Mouse (Mus musculus) heart, postnatal 36 days (tissue): Measurements from ENCODE around the gene Emilin2. TPM values are rescaled to one million over a fixed set of nuclear protein-coding genes. Genes with fewer than 3 reads are reported as not detected.

Experiments used
- DNase-seq, 2 experiments: peaks; one replicate each; pipeline ENCODE4 v3.0.0; 2021 to 2022
- intact Hi-C: fragments of 180-260 bp; cut with DNase I; formaldehyde crosslinking; loops from one replicate; pipeline ENCODE4 v1.15.1; 2025
- total RNA-seq, 2 experiments: library from RNA; stranded (reverse); gene quantifications; 2 replicates each; pipeline ENCODE4 v1.2.3; 2021

Gene Emilin2
- total RNA-seq, 2 experiments from 2014 or later = 53.7 to 67.6 TPM

DNA sequence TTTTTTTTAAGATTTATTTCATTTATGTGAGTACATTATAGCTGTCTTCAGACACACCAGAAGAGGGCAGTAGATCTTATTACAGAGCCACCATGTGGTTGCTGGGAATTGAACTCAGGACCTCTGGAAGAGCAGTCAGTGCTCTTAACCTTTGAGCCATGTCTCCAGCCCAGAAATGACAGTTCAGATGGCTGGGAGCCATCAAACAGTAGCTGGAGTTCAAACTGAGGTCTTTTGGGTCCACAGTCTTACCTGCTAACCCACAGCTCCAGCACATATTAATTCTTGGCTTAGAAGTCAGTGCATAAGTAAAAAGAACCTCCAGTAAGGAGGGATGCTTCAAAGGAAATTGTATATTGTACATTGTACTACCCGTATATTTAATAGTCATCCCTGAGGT, 102.9 kb downstream of the Emilin2 start:
- intact Hi-C loops = no loop called here

DNA sequence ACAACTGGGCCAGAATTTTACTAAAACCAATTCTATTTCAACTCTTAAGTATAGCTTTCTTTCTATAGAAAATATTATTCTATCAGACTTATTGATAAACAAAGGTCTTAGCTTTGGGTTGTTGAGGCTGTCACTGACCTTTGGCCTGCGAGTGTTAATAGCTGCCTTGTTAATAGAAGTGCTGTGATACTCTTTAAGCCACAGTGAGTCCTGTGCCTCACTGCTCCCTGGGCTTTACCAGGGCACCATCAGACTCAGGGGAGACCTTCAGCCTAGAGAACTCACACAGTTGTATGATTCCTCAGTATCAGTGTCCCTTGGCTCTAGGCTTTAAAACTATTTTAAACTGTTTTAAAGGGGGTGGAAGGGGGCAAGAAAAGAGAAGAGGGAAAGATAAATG, 103.4 kb downstream of the Emilin2 start:
- no peak for DNase-seq
- intact Hi-C loops = no loop called here

More for the DNA sequence above, 102.9 kb downstream of the Emilin2 start:
- DNase-seq = no peak

DNA sequence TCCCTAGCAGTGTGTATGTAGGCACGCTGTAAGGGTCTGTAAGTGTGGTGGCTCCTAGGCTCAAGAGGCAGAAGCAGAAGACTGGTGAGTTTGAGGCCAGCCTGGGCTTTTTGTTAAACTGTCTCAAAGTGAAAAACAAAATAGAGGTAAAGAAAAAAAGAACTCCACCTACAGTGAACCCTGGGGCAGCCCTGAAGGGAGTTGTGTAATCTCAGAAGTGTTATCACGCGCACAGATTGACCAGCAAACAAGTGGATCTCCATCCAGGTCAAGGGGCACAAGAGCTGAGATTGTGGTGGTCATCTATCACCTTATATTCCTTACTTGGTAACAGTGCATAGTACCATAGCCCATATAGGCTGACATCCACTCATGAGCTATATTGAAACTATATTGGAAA, 104.5 kb downstream of the Emilin2 start:
- DNase-seq = no peak
- intact Hi-C loops = no loop called here

DNA sequence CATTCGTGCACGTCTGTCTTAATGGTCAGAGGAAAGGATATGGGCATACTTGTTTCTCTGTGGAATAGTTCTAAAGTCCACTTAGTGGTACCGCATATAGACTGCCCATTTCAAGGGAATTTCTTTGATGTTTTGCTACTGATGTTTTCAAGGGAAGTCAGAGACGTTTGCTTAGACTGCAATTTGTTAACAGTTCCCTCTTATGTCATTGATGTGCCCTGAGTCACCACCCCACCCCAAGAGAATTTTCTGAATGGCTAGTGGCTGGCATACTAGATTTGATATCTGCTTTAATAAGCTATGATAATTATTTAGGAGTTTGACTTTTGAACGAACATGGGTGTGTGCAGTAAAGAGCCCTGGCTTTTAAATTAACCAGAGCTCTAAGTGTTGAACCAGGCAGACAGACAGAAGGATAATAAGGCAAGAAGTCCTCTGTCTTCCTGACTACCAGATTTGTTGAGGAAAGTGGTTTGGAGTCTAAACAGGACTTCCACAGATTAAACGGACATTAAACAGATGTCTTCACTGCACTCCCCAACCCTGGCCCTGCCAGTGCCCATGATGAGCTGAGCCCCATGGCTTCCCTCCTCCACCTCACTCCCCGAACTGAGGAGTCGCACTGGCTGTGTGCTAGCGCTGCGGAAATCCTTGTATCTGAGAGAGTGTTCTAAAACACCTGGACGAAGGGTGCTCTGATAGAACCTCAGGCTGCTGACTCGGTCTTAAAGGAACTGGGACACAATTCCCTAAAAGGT, 105.5 kb downstream of the Emilin2 start:
- DNase-seq = no peak
- intact Hi-C loops = no loop called here

DNA sequence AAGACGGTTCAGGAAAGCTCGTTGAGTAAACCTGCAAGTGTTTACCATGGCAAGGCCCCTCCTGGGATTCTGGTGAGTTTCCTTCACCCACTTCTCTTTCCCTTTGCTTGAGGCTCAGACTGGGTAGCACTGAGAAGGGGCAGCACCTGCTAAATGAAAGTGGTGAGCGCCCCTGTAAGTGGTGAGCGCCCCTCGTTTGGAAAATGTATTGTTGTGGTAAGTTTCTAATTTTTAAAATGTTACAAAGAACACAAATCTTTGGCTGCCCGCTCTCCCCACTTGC, 107.0 kb downstream of the Emilin2 start:
- intact Hi-C loops = no loop called here
- DNase-seq = no peak

DNA sequence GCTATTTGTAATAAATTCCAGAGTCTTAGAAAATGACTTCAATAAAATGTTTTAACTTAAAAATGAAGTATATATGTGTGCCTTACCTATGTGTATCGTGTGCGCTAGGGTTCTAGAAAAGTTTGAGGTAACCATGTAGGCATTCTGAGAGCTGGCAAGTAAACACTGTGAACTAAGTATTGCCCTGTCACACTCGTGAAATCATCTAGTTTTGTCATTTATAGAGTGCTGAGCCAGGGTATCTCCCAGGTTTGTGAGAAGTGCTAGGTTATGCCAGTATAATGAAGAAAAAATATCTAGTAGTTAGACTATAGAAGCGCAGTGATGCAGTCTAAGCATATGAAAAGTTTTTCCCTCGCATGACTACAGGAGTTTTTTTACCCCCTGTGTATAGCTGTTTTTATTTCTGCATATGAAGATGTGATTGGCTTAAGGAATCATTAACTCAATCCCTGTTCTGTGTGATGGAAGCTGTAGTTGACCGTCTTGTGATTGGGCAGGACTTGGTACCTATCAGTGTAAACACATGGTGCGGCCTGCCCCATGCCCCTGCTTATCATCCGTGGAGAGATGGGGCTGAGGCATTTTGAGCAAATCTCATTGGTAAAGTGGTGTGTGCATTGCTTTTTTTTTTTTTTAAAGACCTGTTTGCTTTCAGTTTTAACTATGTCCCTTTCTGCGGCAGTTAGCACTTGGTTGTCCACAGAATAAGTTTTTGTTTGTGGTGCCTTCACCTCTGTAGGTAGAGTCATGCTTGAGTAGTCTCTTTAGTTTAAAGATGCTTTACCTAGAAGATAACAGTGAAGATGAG, 107.6 kb downstream of the Emilin2 start:
- intact Hi-C loops = no loop called here
- no peak for DNase-seq

Other genes starting within 250 kb of the Emilin2 start
- 1 to 10 TPM; 7.0 to 7.4 TPM for gene Lpin2, start 129.4 kb downstream of the Emilin2 start, total RNA-seq
- gene Gm4707, start 147.9 kb upstream of the Emilin2 start, total RNA-seq = under 1 TPM; 0.76 to 0.89 TPM
- gene Smchd1, start 163.4 kb upstream of the Emilin2 start, total RNA-seq = 10 to 100 TPM; 18.2 to 20.4 TPM
- under 1 TPM; 0.69 to 0.98 TPM for gene Ndc80, start 214.9 kb upstream of the Emilin2 start, total RNA-seq
- gene Spdya, start 240.1 kb upstream of the Emilin2 start, total RNA-seq = under 1 TPM in 1 of 2 experiments, not detected in 1; 0.19 TPM